Mouse (Mus musculus): ENCODE measurements around the gene Ddx28.

DNA sequence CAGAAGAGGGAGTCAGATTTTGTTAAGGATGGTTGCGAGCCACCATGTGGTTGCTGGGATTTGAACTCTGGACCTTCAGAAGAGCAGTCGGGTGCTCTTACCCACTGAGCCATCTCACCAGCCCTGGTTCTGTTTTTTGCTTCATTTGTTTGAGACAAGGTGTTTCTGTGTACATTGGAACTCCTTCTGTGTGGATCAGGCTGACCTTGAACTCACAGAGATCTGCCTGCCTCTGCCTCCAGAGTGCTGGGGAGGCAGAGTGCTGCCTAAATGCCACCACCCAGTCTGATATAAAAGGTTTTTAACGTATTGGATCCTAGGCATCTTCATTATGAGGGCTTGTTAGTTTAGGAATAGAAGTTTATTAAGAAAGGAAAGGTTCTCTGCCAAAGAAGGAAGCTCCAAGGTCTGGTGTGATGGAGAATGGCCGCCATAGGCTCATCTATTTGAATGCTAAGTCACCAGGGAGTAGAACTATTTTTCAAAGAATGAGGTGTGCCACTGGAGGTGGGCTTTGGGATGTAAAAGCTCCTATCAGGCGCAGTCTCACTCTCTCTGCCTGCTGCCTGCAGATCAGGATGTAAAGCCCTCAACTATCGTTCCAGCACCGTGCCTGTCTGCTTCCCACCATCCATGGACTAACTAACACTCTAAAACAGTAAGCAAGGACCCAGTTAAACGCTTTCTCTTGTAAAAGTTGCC, 40.5 kb downstream of the Ddx28 start:
- TF ChIP-seq CTCF (IDR thresholded peaks at IDR 0.05; ENCODE audit: low read depth) (no peak), EP300 (IDR thresholded peaks at IDR 0.05; ENCODE audit: low read depth) (no peak)
